In the genomic region with DNA sequence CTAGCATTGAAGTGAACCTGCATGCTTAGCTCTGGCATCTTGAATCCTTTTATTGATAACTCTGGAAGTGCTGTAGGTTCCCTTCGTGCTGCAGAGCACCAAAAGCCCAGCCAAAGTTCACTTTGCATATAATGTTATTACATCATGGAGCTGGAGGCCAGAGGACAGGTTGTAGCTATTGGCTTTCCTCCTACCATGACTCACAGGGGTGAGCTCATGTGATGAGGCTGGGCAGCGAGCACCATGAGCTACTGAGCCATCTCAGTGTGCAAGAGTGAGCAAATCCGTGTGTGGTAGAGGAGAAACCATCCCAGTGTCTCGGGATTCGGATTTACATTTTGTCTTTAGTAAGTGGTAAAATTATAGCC, we compare ENCODE assay signal across 10 mouse cellular contexts. TPM values are rescaled to one million over a fixed set of nuclear protein-coding genes. Genes with fewer than 3 reads are reported as not detected.
DNase-seq lines count a peak whose midpoint lies in the region; ATAC-seq and TF ChIP-seq lines count a peak whose summit lies in the region.
"Had no signal": no experiment of that assay in that cellular context is flagged by ENCODE, and none has a peak within 500 bp of the region (broad histone marks: within the 10 kb centered on the region; RNA-seq: fewer than 3 reads in every experiment).

No protein-coding gene starts in this region.

- peak; percentile 92 for ATAC-seq in cerebellum, adult (ENCODE audit: insufficient number of reproducible peaks, low FRiP score, low TSS enrichment)
- ATAC-seq in lung, embryonic 14.5 days (ENCODE audit: insufficient read depth) = peak; percentile 47; the same call in 1 of the 2 replicates

- no peak for TF ChIP-seq POLR2A in myocyte (IDR thresholded peaks at IDR 0.05; ENCODE audit: insufficient read length, low read depth)

- 82% methylated on average over 5 of the region's 5 CpGs for WGBS in lung, embryonic 14.5 days

- no peak overlapping the region for H3ac ChIP-seq in myocyte (ENCODE audit: control insufficient read depth, insufficient read length)

- H3K27ac ChIP-seq in lung, embryonic 14.5 days (ENCODE audit: low read depth) = no peak overlapping the region
- H3K27ac ChIP-seq: macrophage; stomach, embryonic 15.5 days had no signal

- no peak overlapping the region for H3K9ac ChIP-seq in lung, embryonic 14.5 days
- H3K9ac ChIP-seq: stomach, embryonic 15.5 days had no signal

- no peak for TF ChIP-seq CTCF in lung, embryonic 14.5 days (IDR thresholded peaks at IDR 0.05; ENCODE audit: low read depth)

- peaks cover 31% of the 10 kb centered on the region for H3K79me2 ChIP-seq in myocyte (ENCODE audit: control insufficient read depth, insufficient read depth)

- no peak for DNase-seq in cerebellum, postnatal 4 days (ENCODE audit: low spot score in 2 of 2)
- no peak for DNase-seq in lung, embryonic 14.5 days
- DNase-seq in lung, postnatal 10 days = no peak
- DNase-seq in cerebellum, postnatal 14 days = peak; percentile 48 to 55
- DNase-seq in kidney, postnatal 14 days = no peak
- DNase-seq in yolk sac, embryonic 10.5 days (ENCODE audit: low spot score) = no peak

- peaks cover 51% of the 10 kb centered on the region for H3K36me3 ChIP-seq in lung, embryonic 14.5 days (ENCODE audit: insufficient read depth)
- H3K36me3 ChIP-seq in myocyte (ENCODE audit: control insufficient read depth, insufficient read depth) = peaks cover 29% of the 10 kb centered on the region

- no peaks in the 10 kb centered on the region for H3K27me3 ChIP-seq in lung, embryonic 14.5 days (ENCODE audit: insufficient read depth, low read length)
- H3K27me3 ChIP-seq in myocyte (ENCODE audit: control insufficient read depth, insufficient read depth, insufficient read length) = no peaks in the 10 kb centered on the region
- H3K27me3 ChIP-seq: stomach, embryonic 15.5 days had no signal

- H3K4me3 ChIP-seq in lung, embryonic 14.5 days (ENCODE audit: low read depth, low read length) = no peak overlapping the region
- no peak overlapping the region for H3K4me3 ChIP-seq in myocyte
- H3K4me3 ChIP-seq: stomach, embryonic 15.5 days had no signal

- H3K9me3 ChIP-seq in lung, embryonic 14.5 days (ENCODE audit: low read depth, low read length) = no peaks in the 10 kb centered on the region
- H3K9me3 ChIP-seq: stomach, embryonic 15.5 days had no signal

- no peak overlapping the region for H3K4me2 ChIP-seq in lung, embryonic 14.5 days
- no peak overlapping the region for H3K4me2 ChIP-seq in myocyte (ENCODE audit: low read depth)
- H3K4me2 ChIP-seq: stomach, embryonic 15.5 days had no signal

- no peaks in the 10 kb centered on the region for H3K4me1 ChIP-seq in lung, embryonic 14.5 days (ENCODE audit: insufficient read depth)
- H3K4me1 ChIP-seq: stomach, embryonic 15.5 days had no signal

TF ChIP-seq in myocyte, 11 proteins besides CTCF, POLR2A, EP300 and RAD21:
- TF ChIP-seq MYOD1 (IDR thresholded peaks at IDR 0.05; ENCODE audit: control insufficient read depth in 1 of 3, insufficient read length in 2 of 3, low read depth in 2 of 3) (no peak), USF1 (IDR thresholded peaks at IDR 0.05; ENCODE audit: low read depth) (peak; percentile 2)

RNA-seq across cellular contexts. Expression of gene Lysmd3, which starts 6.9 kb away (rescaled TPM):
- polyA plus RNA-seq in lung, embryonic 14.5 days (2014; fragmentation: Nextera tagmentation; extraction: Ambion mirVana) = 29.4 and 32.0 TPM in 2 replicates
- 4.2 TPM for polyA plus RNA-seq in myocyte (2012; fragmentation: generic; extraction: Trizol)

RNA-seq across cellular contexts. Expression of gene Adgrv1, which starts 31.4 kb away (rescaled TPM):
- 2.2 and 2.5 TPM in 2 replicates for polyA plus RNA-seq in lung, embryonic 14.5 days (2014; fragmentation: Nextera tagmentation; extraction: Ambion mirVana)
- 0.04 TPM for polyA plus RNA-seq in myocyte (2012; fragmentation: generic; extraction: Trizol)
- polyA plus RNA-seq: macrophage had no signal

RNA-seq across cellular contexts. Expression of gene Polr3g, which starts 46.5 kb away (rescaled TPM):
- 13.6 and 15.1 TPM in 2 replicates for polyA plus RNA-seq in lung, embryonic 14.5 days (2014; fragmentation: Nextera tagmentation; extraction: Ambion mirVana)
- polyA plus RNA-seq in myocyte (2012; fragmentation: generic; extraction: Trizol) = 3.5 TPM

RNA-seq across cellular contexts. Expression of gene Mblac2, which starts 46.8 kb away (rescaled TPM):
- polyA plus RNA-seq in lung, embryonic 14.5 days (2014; fragmentation: Nextera tagmentation; extraction: Ambion mirVana) = 5.3 and 5.7 TPM in 2 replicates
- 0.62 TPM for polyA plus RNA-seq in myocyte (2012; fragmentation: generic; extraction: Trizol)

Comparison
In these comparisons a context has a peak if more than half of its experiments do, and no peak if none do; other contexts are left out.
1. DNase-seq: peak in cerebellum, postnatal 14 days (2 of 2); none in cerebellum, postnatal 4 days (0 of 2), lung, embryonic 14.5 days (single experiment), lung, postnatal 10 days (single experiment), kidney, postnatal 14 days (single experiment) and yolk sac, embryonic 10.5 days (single experiment).